Mouse (Mus musculus) adrenal gland, postnatal 36 days (tissue): ENCODE measurements at regions not wholly inside any gene's neighbourhood (a gene's known extent, or its start where the extent isn't known, plus 50 kb on each side); places are given as distances from the start of the nearest gene placed in this dataset.
"Not testable (repeated sequence)": the region's sequence is repeated elsewhere in the genome, so short reads cannot be mapped to it uniquely, and the experiment has no call there.

ENCODE experiments used
- DNase-seq, 2 experiments: peaks; one replicate each; pipeline ENCODE4 v3.0.0; 2021; ENCODE audit warnings: mixed read lengths in 1 of 2

GRCm38 (mm10) chr10:111354607-111355006 is 56.1 kb downstream of the Bbs10 start:
- peak; percentile 82 for DNase-seq

- not testable (repeated sequence) for DNase-seq
Measured at GRCm38 (mm10) chr10:111358340-111358739, 59.9 kb downstream of the Bbs10 start.

GRCm38 (mm10) chr10:111361749-111362435 is 63.4 kb downstream of the Bbs10 start:
- DNase-seq, result no peak

GRCm38 (mm10) chr10:111363729-111364617 is 65.5 kb downstream of the Bbs10 start:
- DNase-seq, result no peak

GRCm38 (mm10) chr10:111365011-111365410 is 66.5 kb downstream of the Bbs10 start:
- peak; percentile 22 to 49 for DNase-seq

GRCm38 (mm10) chr10:111369046-111369445 is 70.6 kb downstream of the Bbs10 start:
- DNase-seq, result not testable (repeated sequence)

- DNase-seq, result no peak
Measured at GRCm38 (mm10) chr10:111378047-111378618, 79.7 kb downstream of the Bbs10 start.

- peak in 1 of 2 experiments; percentile 49 for DNase-seq
Measured at GRCm38 (mm10) chr10:111381689-111382088, 83.2 kb downstream of the Bbs10 start.

- DNase-seq, result no peak
Measured at GRCm38 (mm10) chr10:111382206-111382930, 83.9 kb downstream of the Bbs10 start.

GRCm38 (mm10) chr10:111385561-111385960 is 87.1 kb downstream of the Bbs10 start:
- no peak for DNase-seq

- DNase-seq, result no peak
Measured at GRCm38 (mm10) chr10:111387869-111388538, 85.0 kb upstream of the Nap1l1 start.

- no peak for DNase-seq
Measured at GRCm38 (mm10) chr10:111388545-111389320, 84.3 kb upstream of the Nap1l1 start.

GRCm38 (mm10) chr10:111389890-111390289 is 83.1 kb upstream of the Nap1l1 start:
- DNase-seq, result peak; percentile 84 to 88

GRCm38 (mm10) chr10:111394421-111394820 is 78.6 kb upstream of the Nap1l1 start:
- no peak for DNase-seq

GRCm38 (mm10) chr10:111405071-111405470 is 68.0 kb upstream of the Nap1l1 start:
- no peak for DNase-seq

- no peak for DNase-seq
Measured at GRCm38 (mm10) chr10:111408887-111409286, 64.1 kb upstream of the Nap1l1 start.

- DNase-seq, result no peak
Measured at GRCm38 (mm10) chr10:111409497-111409896, 63.5 kb upstream of the Nap1l1 start.

- no peak for DNase-seq
Measured at GRCm38 (mm10) chr10:111410121-111410520, 62.9 kb upstream of the Nap1l1 start.

- DNase-seq, result no peak
Measured at GRCm38 (mm10) chr10:111411533-111411932, 61.5 kb upstream of the Nap1l1 start.

- DNase-seq, result peak in 1 of 2 experiments; percentile 27
Measured at GRCm38 (mm10) chr10:111416611-111417130, 56.4 kb upstream of the Nap1l1 start.
